Mouse (Mus musculus) intestine, embryonic 14.5 days (tissue): ENCODE measurements at regions not wholly inside any gene's neighbourhood (a gene's known extent, or its start where the extent isn't known, plus 50 kb on each side); places are given as distances from the start of the nearest gene placed in this dataset.

Experiments used
- ATAC-seq: fragments of 200-750 bp; cut with Nextera tagmentation; replicated peaks from 2 replicates; pipeline ENCODE4 v1.8.0; 2017; ENCODE audit warnings: low read depth, moderate number of reproducible peaks, moderate TSS enrichment, moderate library complexity; ENCODE audit not compliant: low FRiP score, low TSS enrichment
- DNase-seq: peaks from one replicate; pipeline ENCODE4 v3.0.0-alpha.2; 2018; ENCODE audit warnings: low spot score
- H3K27ac ChIP-seq: fragments of 300-500 bp; sonication (generic); 2 replicates; pipeline ENCODE4 v1.5.1; 2014; ENCODE audit warnings: low read depth, mild to moderate bottlenecking, control low read depth
- H3K27me3 ChIP-seq: fragments of 300-500 bp; sonication (generic); replicated peaks from 2 replicates; pipeline ENCODE4 v1.6.1; 2014; ENCODE audit warnings: low read length, control low read depth; ENCODE audit not compliant: control insufficient read depth, insufficient read depth
- H3K36me3 ChIP-seq: fragments of 300-500 bp; sonication (generic); 2 replicates; pipeline ENCODE4 v1.6.1; 2014; ENCODE audit warnings: low read length, control low read depth; ENCODE audit not compliant: control insufficient read depth, insufficient read depth
- H3K4me1 ChIP-seq: fragments of 300-500 bp; sonication (generic); replicated peaks from 2 replicates; pipeline ENCODE4 v1.6.1; 2014; ENCODE audit warnings: low read length, control low read depth, mixed read lengths; ENCODE audit not compliant: control insufficient read depth, insufficient read depth
- H3K4me2 ChIP-seq: fragments of 300-500 bp; sonication (generic); 2 replicates; pipeline ENCODE4 v1.6.1; 2014; ENCODE audit warnings: low read length
- H3K4me3 ChIP-seq: fragments of 300-500 bp; sonication (generic); 2 replicates; pipeline ENCODE4 v1.5.1; 2014; ENCODE audit warnings: low read depth, low read length, control low read depth, mixed read lengths
- H3K9ac ChIP-seq: fragments of 300-500 bp; sonication (generic); 2 replicates; pipeline ENCODE4 v1.6.1; 2014; ENCODE audit warnings: mild to moderate bottlenecking, low read length
- H3K9me3 ChIP-seq: fragments of 300-500 bp; sonication (generic); 2 replicates; pipeline ENCODE4 v1.6.1; 2016; ENCODE audit warnings: low read length, control low read depth; ENCODE audit not compliant: control insufficient read depth
- WGBS: fragments of 180-500 bp; shearing (Covaris S2); extraction: QIAGEN DNeasy Blood & Tissue Kit; methylation state at CpG from one replicate; pipeline ENCODE4 v1.1.7; 2014; 5-methylcytosine and 5-hydroxymethylcytosine counted together

DNA sequence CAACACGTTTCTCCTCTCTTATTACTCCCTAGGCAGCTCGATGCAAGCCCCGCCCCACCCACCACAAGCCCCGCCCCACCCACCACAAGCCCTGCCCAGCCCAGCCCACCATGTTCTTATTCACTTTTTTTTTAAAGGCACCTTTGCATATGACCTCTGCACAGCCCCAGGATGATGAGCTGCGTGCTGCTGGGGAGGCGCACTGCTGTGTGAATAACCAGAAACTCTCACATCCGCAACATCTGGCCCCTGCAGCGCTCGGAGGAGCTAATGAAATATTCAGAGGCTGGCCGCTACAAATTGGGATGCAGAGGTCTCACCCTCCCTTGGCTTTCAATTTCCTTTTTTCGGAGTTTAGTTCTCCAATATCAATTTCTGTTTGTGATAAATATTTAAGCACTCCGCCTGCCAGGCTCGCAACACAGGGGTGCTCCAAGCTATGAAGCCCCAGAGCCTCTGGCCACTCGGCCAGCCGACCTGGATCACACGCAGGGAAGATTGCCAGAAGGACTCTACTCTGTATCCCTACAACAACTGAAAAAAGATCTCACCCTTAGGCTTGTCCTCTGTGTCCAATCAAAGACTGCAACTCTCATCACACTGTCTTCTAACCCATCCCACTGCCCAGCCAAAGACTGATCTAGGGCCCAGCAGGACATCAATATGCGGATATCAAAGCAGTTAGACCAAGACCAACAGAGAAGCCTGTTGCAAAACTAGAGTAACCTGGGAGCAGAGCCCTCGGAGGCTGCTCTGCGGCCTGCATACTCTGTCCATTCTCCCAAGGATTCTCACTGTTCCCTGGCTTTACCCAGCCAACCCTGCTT is 245.6 kb upstream of the Hs6st1 start:
- H3K9me3 ChIP-seq: no peaks in the 10 kb centered on the region
- WGBS: 52% methylated on average over 19 of the region's 19 CpGs
- H3K4me2 ChIP-seq: no peak overlapping the region
- no peaks in the 10 kb centered on the region for H3K27me3 ChIP-seq
- H3K4me3 ChIP-seq: no peak overlapping the region
- H3K4me1 ChIP-seq: no peaks in the 10 kb centered on the region
- DNase-seq (no peak), ATAC-seq (no peak)
- H3K9ac ChIP-seq: no peak overlapping the region
- H3K27ac ChIP-seq: no peak overlapping the region
- H3K36me3 ChIP-seq: no peaks in the 10 kb centered on the region

DNA sequence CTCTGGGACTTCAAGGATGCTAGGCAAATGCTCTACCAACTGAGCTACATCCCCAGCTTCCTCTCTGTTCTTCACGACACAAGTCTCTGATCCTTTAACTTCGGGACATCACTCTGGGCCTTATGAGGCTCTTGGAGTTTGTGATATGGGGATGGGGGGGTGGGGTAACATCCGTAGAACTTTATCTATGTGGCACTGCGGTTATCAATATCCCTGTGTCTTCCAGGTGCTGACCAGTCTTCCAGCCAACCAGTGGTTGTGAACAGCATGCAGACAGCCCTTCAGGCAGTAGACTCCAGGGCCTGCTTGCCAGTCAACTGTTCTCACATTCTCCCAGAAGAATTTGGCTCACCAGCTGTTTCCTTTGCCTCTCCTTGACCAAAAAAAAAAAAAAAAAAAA is 244.7 kb upstream of the Hs6st1 start:
- H3K4me3 ChIP-seq: no peak overlapping the region
- ATAC-seq (no peak), DNase-seq (no peak)
- H3K27me3 ChIP-seq: no peaks in the 10 kb centered on the region
- WGBS: 94% methylated on average over 4 of the region's 4 CpGs
- H3K4me2 ChIP-seq: no peak overlapping the region
- no peaks in the 10 kb centered on the region for H3K4me1 ChIP-seq
- no peak overlapping the region for H3K9ac ChIP-seq
- no peaks in the 10 kb centered on the region for H3K9me3 ChIP-seq
- H3K36me3 ChIP-seq: no peaks in the 10 kb centered on the region
- H3K27ac ChIP-seq: no peak overlapping the region

DNA sequence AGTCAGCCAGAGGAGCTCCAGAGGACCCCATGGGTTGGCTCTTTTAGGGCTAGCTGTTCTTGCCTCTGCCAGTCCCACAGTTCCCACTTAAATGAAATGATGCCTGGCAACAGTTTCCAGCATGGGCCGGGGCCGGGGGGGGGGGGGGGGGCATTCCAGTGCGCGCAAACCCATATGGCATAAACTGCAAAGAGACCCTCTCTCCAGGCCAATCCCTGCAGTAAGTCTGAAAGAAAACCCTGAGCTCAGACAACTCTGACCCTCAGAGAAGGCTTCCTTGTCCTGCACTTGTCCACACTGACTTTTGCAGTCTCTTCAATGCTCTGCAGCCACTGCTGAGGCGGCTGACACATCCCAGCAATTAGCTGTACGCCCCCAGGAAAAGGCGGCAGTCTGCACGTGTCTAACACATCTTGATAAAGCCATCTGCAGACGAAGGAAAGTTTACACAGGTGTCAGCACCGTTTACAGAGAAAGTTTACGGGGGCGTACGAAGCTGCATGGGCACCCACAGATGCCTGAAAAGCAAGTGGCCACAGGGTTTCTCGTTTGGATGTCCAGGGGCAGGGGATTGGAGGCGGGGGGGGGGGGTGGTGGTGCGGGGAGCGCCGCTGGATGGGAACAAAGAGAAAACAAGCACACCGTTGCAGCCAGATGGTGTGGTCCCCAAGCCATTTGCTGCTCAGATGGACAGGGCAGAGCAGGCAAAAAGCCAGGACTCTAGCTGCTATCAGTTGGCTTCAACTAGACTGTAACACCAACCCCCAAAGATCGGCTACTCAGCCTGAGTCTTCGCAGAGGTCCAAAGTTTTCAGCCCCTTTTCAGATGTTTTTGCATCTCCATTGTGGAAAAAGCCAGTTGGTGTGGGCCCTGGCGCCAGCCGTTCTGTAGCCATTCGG is 244.0 kb upstream of the Hs6st1 start:
- Histone ChIP-seq H3K36me3 (no peaks in the 10 kb centered on the region), H3K4me3 (no peak overlapping the region), H3K27ac (no peak overlapping the region), H3K27me3 (no peaks in the 10 kb centered on the region), H3K9me3 (no peaks in the 10 kb centered on the region), H3K4me2 (no peak overlapping the region), H3K9ac (no peak overlapping the region), H3K4me1 (no peaks in the 10 kb centered on the region)
- WGBS: 48% methylated on average over 24 of the region's 24 CpGs
- ATAC-seq (no peak), DNase-seq (no peak)

DNA sequence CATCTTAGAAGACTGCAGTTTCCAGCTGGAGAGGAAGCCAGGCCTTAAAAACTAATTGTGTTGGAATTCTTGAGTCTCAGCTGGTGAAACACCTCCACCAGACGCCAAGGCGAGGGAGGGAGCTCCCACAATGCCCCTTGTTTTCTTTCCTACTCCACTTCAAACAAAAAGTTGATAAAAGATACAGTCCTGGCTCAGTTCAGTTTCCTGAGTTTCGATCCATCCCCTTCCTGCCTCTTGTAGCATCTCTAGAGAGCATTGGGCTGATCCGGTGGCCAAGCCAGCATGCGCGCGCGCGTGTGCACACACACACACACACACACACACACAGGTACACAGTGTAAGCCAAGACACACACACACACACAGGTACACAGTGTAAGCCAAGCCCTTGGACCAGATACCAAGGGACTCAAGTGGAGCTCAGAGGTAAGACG is 242.7 kb upstream of the Hs6st1 start:
- Histone ChIP-seq H3K4me3 (no peak overlapping the region), H3K4me1 (no peaks in the 10 kb centered on the region), H3K4me2 (no peak overlapping the region), H3K9ac (no peak overlapping the region), H3K36me3 (no peaks in the 10 kb centered on the region), H3K9me3 (no peaks in the 10 kb centered on the region), H3K27me3 (no peaks in the 10 kb centered on the region), H3K27ac (no peak overlapping the region)
- no peak for ATAC-seq
- DNase-seq: no peak
- 81% methylated on average over 10 of the region's 10 CpGs for WGBS

DNA sequence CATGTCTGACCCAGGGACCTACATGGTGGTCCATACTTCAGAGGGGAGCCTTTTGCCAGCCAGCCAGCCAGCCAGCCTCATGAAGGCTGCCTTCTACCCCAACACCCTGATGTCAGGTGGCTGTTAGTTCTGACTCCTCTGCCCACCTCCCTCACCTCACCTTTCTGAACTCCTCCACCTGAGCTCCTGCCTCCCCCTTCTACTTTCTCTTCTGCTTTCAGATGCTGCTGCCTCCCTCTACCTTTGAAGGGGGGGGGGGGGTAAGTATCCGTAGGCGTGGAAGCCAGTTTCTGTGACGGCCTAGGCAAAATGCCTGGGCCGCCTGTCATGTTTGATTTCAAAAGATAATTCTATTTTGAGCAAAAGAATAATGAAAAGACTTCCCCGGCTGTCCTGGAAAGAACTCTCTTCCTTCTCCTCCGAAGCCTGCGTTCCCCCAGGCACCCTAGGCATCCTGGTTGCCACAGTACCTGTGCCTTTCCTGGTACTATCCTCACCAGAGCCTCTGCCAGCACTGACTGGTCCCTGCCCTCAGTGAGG is 241.6 kb upstream of the Hs6st1 start:
- no peak for DNase-seq
- 82% methylated on average over 7 of the region's 7 CpGs for WGBS
- no peak overlapping the region for H3K9ac ChIP-seq

DNA sequence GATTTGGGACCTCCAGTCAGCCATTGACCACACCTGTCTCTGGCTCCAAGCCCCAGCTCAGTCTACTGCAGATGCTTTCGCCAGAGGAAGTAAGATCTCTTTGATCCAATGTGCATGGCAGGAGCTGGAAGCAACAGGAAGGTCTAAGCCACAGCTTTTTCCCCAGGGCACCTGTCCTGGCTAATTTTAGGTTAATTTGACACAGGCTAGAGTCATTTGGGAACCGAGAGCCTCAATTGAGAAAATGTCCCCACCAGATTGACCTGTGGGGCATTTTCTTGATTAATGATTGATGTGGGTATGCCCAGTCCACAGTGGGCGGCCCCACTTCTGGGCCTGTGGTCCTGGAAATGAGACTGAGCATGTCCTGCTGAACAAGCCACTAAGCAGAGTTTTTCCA is 240.7 kb upstream of the Hs6st1 start:
- Histone ChIP-seq H3K4me2 (no peak overlapping the region), H3K36me3 (no peaks in the 10 kb centered on the region), H3K27me3 (no peaks in the 10 kb centered on the region), H3K9me3 (no peaks in the 10 kb centered on the region), H3K4me3 (no peak overlapping the region), H3K9ac (no peak overlapping the region), H3K4me1 (no peaks in the 10 kb centered on the region), H3K27ac (no peak overlapping the region)
- DNase-seq (no peak), ATAC-seq (no peak)
- 71% methylated on average over 3 of the region's 3 CpGs for WGBS

More for the DNA sequence above, 241.6 kb upstream of the Hs6st1 start:
- H3K36me3 ChIP-seq: no peaks in the 10 kb centered on the region
- H3K4me1 ChIP-seq: no peaks in the 10 kb centered on the region
- no peaks in the 10 kb centered on the region for H3K27me3 ChIP-seq
- no peak for ATAC-seq
- H3K4me2 ChIP-seq: no peak overlapping the region
- H3K27ac ChIP-seq: no peak overlapping the region
- H3K9me3 ChIP-seq: no peaks in the 10 kb centered on the region
- no peak overlapping the region for H3K4me3 ChIP-seq

DNA sequence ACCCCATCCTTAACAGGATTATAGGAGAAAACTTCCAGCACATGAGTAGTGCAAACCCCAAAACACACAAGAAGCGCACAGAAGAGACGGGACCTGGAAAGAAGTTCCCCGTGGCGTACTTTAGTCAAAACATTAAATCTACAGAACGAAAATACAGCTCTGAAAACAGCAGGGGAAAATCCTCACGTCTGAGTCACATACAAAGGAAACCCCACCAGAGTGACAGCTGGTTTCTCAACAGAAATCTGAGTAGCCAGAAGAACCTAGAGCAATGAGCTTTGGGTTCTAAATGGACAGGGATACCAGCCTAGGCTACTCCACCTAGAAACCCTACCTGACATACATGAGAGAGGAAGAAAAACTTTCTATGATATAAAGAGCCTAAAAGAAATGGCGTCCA is 234.0 kb upstream of the Hs6st1 start:
- H3K27ac ChIP-seq: no peak overlapping the region
- H3K9ac ChIP-seq: no peak overlapping the region
- no peak overlapping the region for H3K4me3 ChIP-seq
- WGBS: 85% methylated on average over 7 of the region's 7 CpGs
- no peaks in the 10 kb centered on the region for H3K36me3 ChIP-seq
- no peaks in the 10 kb centered on the region for H3K9me3 ChIP-seq
- H3K4me1 ChIP-seq: no peaks in the 10 kb centered on the region
- DNase-seq (no peak), ATAC-seq (no peak)
- no peaks in the 10 kb centered on the region for H3K27me3 ChIP-seq
- H3K4me2 ChIP-seq: no peak overlapping the region

DNA sequence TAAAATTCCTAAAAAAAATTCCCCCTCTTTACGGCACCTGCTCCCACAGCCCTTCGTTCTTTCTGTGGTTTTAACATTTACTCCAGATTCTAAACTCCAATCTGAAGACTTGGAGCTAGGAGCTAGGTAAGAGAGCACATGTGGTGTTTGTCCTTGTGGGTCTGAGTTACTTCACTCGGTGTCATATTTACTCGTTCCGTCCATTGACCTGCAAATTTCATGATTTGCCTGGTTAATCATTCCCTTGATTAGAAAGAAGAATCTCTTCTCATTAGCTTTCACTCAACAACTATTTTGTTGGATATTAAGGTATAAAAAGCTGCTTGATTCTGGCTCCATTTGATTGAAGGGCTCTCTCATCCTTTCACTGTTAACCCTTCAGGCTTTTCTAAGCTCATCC is 231.6 kb upstream of the Hs6st1 start:
- ATAC-seq (no peak), DNase-seq (no peak)
- H3K9ac ChIP-seq: no peak overlapping the region
- H3K4me1 ChIP-seq: no peaks in the 10 kb centered on the region
- no peak overlapping the region for H3K4me3 ChIP-seq
- no peak overlapping the region for H3K4me2 ChIP-seq
- WGBS: 70% methylated on average over 5 of the region's 5 CpGs
- no peak overlapping the region for H3K27ac ChIP-seq
- H3K9me3 ChIP-seq: no peaks in the 10 kb centered on the region
- H3K27me3 ChIP-seq: no peaks in the 10 kb centered on the region
- H3K36me3 ChIP-seq: no peaks in the 10 kb centered on the region
